Mouse (Mus musculus) hindbrain, postnatal 0 days (tissue): Measurements from ENCODE around the gene C330007P06Rik. TPM values are rescaled to one million over a fixed set of nuclear protein-coding genes. Genes with fewer than 3 reads are reported as not detected.

Experiments used
- ATAC-seq: fragments of 200-750 bp; cut with Nextera tagmentation; 2 replicates; pipeline ENCODE4 v1.8.0; 2017; ENCODE audit warnings: mild to moderate bottlenecking, moderate TSS enrichment, moderate library complexity
- DNase-seq: peaks from one replicate; pipeline ENCODE4 v3.0.0-alpha.2; 2015; ENCODE audit warnings: low spot score
- H3K27ac ChIP-seq: fragments of 300-500 bp; sonication (generic); 2 replicates; pipeline ENCODE4 v1.5.1; 2014; ENCODE audit warnings: mild to moderate bottlenecking
- H3K27me3 ChIP-seq: fragments of 300-500 bp; sonication (generic); 2 replicates; pipeline ENCODE4 v1.6.1; 2014; ENCODE audit warnings: low read length, mixed read lengths; ENCODE audit not compliant: insufficient read depth
- H3K36me3 ChIP-seq: fragments of 300-500 bp; sonication (generic); 2 replicates; pipeline ENCODE4 v1.6.1; 2014; ENCODE audit warnings: low read length, mixed read lengths; ENCODE audit not compliant: insufficient read depth
- H3K4me1 ChIP-seq: fragments of 300-500 bp; sonication (generic); 2 replicates; pipeline ENCODE4 v1.6.1; 2014; ENCODE audit warnings: antibody characterized with exemption, low read length, mixed read lengths; ENCODE audit not compliant: insufficient read depth
- H3K4me2 ChIP-seq: fragments of 300-500 bp; sonication (generic); 2 replicates; pipeline ENCODE4 v1.6.1; 2014; ENCODE audit warnings: low read depth, mild to moderate bottlenecking, low read length, moderate library complexity, mixed read lengths
- H3K4me3 ChIP-seq: fragments of 300-500 bp; sonication (generic); 2 replicates; pipeline ENCODE4 v1.5.1; 2014; ENCODE audit warnings: low read length
- H3K9ac ChIP-seq: fragments of 300-500 bp; sonication (generic); replicated peaks from 2 replicates; pipeline ENCODE4 v1.6.1; 2014; ENCODE audit warnings: mild to moderate bottlenecking, low read length, moderate library complexity, mixed read lengths
- H3K9me3 ChIP-seq: fragments of 300-500 bp; sonication (generic); 2 replicates; pipeline ENCODE4 v1.6.1; 2016; ENCODE audit warnings: low read length, mixed read lengths
- CTCF ChIP-seq: IDR thresholded peaks from 2 replicates; pipeline ENCODE4 v1.5.1; 2016; ENCODE audit warnings: antibody characterized with exemption, control low read depth, low read depth
- WGBS: fragments of 180-500 bp; shearing (Covaris S2); extraction: QIAGEN DNeasy Blood & Tissue Kit; methylation state at CpG from one replicate; pipeline ENCODE4 v1.1.7; 2014; 5-methylcytosine and 5-hydroxymethylcytosine counted together
- polyA plus RNA-seq: library from polyadenylated mRNA; unstranded; fragments of >200 nt; fragmentation: Nextera tagmentation; extraction: Ambion mirVana; gene quantifications from 2 replicates; pipeline ENCODE4 v1.2.1, GENCODE M21; 2015
- total RNA-seq: library from RNA; depleted of rRNA; stranded (reverse); fragments of >200 nt; gene quantifications from 2 replicates; pipeline ENCODE4 v1.2.3, GENCODE M21; 2014

C330007P06Rik gene
- total and polyA plus RNA-seq, 2 experiments from 2014 or later = 20.5 to 26.8 TPM

DNA sequence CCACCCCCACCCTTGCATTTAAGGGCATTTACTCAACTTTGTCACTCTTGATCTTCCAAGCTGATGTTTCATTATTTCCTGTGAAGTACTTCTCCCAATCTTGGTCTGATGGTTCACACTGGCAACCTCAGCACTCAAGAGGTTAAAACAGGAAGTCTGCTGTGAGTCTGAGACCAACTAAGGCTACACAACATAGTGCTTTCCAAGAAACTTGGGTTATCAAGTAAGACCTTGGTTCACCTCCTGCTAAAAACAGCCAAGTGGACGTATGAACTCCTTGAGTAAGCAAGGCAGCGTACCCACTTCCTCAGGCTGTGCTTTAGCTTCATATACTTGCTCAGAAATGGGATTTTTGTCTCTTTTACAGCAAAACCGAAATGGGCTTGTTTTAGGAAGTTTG lies 3.5 kb downstream of the C330007P06Rik start:
- Histone ChIP-seq H3K27me3 (no peaks in the 10 kb centered on the region), H3K4me2 (no peak overlapping the region), H3K36me3 (no peaks in the 10 kb centered on the region), H3K4me3 (no peak overlapping the region), H3K9me3 (no peaks in the 10 kb centered on the region), H3K4me1 (no peaks in the 10 kb centered on the region), H3K27ac (no peak overlapping the region), H3K9ac (no peak overlapping the region)
- TF ChIP-seq CTCF = no peak
- no peak for ATAC-seq
- 82% methylated on average over 3 of the region's 3 CpGs for WGBS
- DNase-seq = no peak

DNA sequence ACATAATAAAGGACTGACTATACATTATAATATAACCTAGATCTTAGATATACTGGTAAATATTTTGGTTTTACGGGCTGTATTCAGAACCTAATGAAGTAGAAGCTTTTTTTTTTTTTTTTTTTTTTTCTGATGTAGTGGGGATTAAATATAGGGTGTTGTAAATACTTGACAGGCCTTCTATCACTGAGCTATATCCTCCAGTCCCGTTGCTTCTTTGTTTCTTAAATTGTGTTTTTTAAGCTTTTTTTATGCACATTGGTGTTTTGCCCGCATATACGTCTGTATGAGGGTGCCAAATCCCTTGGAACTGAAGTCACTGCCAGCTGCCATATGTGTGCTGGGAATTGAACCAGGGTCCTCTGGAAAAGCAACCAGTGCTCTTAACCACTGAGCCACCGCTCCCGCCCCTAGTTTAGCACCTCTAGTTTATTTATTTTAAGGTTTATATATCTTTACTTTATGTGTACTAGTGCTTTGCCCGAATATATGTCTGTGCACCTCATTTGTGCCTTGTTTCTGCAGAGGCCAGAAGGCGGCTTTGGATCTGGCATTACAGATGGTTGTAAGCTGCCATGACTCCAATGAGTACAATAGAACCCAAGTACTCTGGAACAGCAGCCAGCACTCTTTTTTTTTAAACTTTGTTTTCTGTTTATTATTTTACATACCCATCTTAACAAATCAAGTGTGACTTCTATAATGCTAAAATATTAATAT lies 9.1 kb downstream of the C330007P06Rik start:
- peak overlapping the region; percentile 40 for H3K4me3 ChIP-seq
- H3K9ac ChIP-seq = no peak overlapping the region
- peak overlapping the region; percentile 42 for H3K4me2 ChIP-seq
- H3K9me3 ChIP-seq = no peaks in the 10 kb centered on the region
- no peaks in the 10 kb centered on the region for H3K36me3 ChIP-seq
- H3K27me3 ChIP-seq = no peaks in the 10 kb centered on the region
- H3K27ac ChIP-seq = no peak overlapping the region
- DNase-seq = no peak
- ATAC-seq = no peak
- 62% methylated on average over 8 of the region's 8 CpGs for WGBS
- no peak for TF ChIP-seq CTCF
- H3K4me1 ChIP-seq = 0 out of 2 replicates have a peak, but pooled peaks cover 3% of the 10 kb centered on the region

DNA sequence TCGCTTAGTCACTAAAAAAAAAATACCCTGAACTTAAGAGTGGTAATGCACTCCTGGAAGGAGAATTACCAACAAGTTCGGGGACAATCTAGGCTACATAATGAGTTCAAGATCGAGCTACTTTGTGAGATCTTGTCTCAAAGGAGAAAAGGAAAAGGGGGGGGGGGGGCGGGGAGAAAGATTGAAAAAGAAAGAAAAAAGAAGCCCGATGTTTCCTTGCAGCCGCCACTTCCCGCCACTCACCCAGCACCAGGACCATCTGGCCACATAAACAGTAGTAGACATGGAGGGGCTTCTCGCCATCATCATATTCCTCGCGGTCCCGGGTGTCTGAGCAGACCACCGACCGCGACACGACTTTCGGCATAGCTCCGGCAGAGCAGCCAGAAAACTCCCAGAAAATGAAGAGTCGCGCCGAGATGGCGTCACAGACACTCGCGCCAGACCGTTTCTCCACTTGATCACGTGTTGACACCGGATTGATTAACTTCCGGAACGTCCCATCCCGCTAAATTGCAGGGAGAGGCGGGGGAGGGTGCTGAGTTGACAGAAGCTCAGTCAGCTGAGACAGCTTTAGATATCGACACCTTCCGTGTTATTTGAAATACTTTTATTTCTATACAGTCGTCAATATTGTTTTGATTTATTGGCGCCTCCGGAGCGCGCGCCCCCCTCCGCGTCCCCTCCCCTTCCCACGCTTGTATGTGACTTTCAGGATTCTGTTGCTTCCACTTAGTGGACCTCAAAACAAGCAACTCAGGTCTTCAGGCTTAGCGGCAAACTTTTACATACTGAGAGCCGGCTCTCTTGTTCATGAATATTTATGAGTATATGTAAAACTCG lies 9.9 kb downstream of the C330007P06Rik start:
- H3K9ac ChIP-seq = peak overlapping the region; percentile 40; the same call in 1 of the 2 replicates
- H3K27ac ChIP-seq = peak overlapping the region; percentile 54; the same call in 1 of the 2 replicates
- H3K4me3 ChIP-seq = peak overlapping the region; percentile 40
- 0 out of 2 replicates have a peak, but pooled peaks cover 3% of the 10 kb centered on the region for H3K4me1 ChIP-seq
- 22% methylated on average over 43 of the region's 44 CpGs for WGBS
- TF ChIP-seq CTCF = no peak
- no peaks in the 10 kb centered on the region for H3K27me3 ChIP-seq
- peak overlapping the region; percentile 53 for H3K4me2 ChIP-seq
- no peaks in the 10 kb centered on the region for H3K36me3 ChIP-seq
- no peaks in the 10 kb centered on the region for H3K9me3 ChIP-seq
- ATAC-seq (peak; percentile 95), DNase-seq (peak; percentile 85)

DNA sequence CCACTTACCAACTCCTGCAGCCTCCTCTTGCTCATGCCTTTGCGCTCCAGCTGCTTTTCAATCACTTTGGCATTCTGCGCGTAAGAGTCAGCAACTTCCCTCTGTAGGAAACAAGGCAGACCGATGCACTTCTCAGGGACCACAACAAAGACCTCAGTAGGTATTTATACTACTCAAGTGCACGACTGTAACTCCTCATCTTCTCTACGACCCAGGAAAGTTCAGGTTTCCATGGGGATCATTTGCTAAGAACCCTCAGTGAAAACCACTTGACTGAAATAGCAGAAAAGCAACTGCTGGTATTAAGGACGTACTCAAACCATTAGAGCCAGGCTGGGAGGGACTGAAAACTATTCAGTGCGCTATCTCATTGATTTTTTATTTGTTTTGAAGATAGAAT lies 21.3 kb downstream of the C330007P06Rik start:
- H3K4me1 ChIP-seq = no peaks in the 10 kb centered on the region
- no peak overlapping the region for H3K4me2 ChIP-seq
- DNase-seq = no peak
- no peaks in the 10 kb centered on the region for H3K27me3 ChIP-seq
- no peaks in the 10 kb centered on the region for H3K9me3 ChIP-seq
- no peak overlapping the region for H3K4me3 ChIP-seq
- no peak overlapping the region for H3K27ac ChIP-seq
- no peak for ATAC-seq
- no peak for TF ChIP-seq CTCF
- no peak overlapping the region for H3K9ac ChIP-seq
- no peaks in the 10 kb centered on the region for H3K36me3 ChIP-seq
- WGBS = 86% methylated on average over 8 of the region's 8 CpGs

DNA sequence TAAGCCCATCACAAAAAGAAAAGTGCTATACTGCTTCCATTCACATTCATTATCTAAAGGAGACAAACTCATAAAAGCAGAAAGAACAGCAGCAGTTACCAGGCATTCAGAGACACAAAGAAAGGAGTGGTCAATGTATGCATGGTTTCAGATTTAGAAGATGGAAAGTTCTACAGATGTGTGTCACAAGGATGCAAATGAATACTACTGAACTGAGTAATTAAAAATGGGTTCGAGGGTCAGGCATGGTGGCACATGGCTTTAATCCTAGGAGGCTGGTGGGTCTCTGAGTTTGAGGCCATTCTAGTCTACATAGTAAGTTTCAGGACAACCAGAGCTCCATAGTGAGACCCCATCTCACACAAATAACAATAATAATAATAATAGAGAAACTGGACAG lies 26.8 kb downstream of the C330007P06Rik start:
- DNase-seq = no peak
- Histone ChIP-seq H3K27ac (no peak overlapping the region), H3K4me3 (no peak overlapping the region), H3K4me1 (no peaks in the 10 kb centered on the region), H3K9me3 (no peaks in the 10 kb centered on the region), H3K4me2 (no peak overlapping the region), H3K27me3 (no peaks in the 10 kb centered on the region), H3K36me3 (no peaks in the 10 kb centered on the region), H3K9ac (no peak overlapping the region)
- 67% methylated on average over 1 of the region's 1 CpGs for WGBS
- no peak for ATAC-seq
- TF ChIP-seq CTCF = no peak

DNA sequence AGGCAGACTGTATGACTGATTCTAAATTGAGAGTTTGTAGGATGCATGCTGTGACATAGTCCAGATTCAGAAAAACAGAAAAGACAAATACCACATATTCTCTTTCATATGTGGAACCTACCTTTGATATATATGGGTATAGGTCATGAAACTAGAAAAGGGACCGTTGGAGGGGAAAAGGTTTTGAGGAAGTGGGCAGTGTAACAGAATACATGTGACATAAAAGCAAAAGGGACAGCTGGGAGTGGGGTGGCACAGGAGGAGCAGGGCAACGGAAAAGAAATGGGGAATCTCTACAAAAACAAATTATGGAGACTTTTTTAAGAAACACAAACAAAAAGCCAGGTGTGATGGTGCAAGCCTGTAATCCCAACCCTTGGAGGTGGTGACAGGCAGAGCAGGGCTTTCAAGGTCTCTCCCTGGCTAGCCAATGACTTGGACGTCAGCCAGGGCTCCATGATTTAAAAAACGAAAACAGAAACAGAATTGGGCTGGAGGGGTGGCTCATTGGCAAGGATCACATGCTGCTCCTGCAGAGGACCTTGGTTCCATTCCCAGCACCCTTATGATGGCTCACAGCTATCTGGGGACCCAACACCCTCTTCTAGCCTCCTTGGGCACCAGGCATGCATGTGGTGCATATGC lies 30.4 kb downstream of the C330007P06Rik start:
- no peaks in the 10 kb centered on the region for H3K36me3 ChIP-seq
- H3K4me1 ChIP-seq = no peaks in the 10 kb centered on the region
- ATAC-seq (no peak), DNase-seq (no peak)
- no peak overlapping the region for H3K4me2 ChIP-seq
- no peak overlapping the region for H3K27ac ChIP-seq
- no peak overlapping the region for H3K4me3 ChIP-seq
- no peaks in the 10 kb centered on the region for H3K27me3 ChIP-seq
- 75% methylated on average over 4 of the region's 4 CpGs for WGBS
- TF ChIP-seq CTCF = no peak
- H3K9me3 ChIP-seq = no peaks in the 10 kb centered on the region
- H3K9ac ChIP-seq = no peak overlapping the region
